Mouse (Mus musculus) T-cell, adult 2 months (primary cell): ENCODE data around the gene Snd1.

Experiments
- DNase-seq: peaks from one replicate; pipeline ENCODE4 v3.0.0; 2022; ENCODE audit warnings: low spot score

The Snd1 gene

DNA sequence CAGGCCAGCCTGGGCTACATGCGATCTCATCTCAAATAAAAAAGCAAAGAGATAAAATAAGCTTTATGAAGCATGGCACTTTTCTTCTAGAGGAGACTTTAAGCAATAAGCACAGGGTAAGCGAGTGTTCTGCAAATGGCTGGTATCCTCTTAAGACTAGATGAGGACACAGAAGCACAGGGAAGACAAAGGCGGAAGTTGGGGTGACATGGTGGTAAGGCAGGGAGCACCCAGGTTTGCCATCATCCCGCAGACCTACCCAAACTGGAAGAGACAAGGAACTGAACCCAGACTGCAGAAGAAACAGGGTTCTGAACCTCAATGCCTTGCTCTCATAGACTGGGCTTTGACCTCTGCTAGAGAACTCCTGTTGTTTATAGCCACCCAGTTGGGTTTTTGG lies 119.8 kb downstream of the Snd1 start:
- no peak for DNase-seq

DNA sequence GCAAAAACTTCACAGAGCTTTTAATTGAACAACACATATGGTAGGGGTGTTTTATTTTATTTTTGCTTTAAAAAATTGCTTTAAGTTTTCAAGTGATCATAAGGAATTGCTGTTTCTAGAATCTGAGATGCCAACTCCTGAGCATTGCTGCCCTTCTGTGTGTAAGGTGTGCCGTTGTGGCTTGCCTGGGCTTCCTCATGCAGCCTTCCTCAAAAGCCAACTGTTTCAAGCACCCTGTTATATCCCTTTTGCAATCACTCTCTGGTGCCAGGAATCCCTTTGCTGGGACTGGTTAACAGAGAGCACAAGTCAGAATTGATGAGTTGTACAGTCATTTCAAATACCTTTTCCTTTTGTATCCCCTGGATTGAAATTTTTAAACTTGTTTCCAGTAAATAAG lies 120.3 kb downstream of the Snd1 start:
- DNase-seq: no peak

DNA sequence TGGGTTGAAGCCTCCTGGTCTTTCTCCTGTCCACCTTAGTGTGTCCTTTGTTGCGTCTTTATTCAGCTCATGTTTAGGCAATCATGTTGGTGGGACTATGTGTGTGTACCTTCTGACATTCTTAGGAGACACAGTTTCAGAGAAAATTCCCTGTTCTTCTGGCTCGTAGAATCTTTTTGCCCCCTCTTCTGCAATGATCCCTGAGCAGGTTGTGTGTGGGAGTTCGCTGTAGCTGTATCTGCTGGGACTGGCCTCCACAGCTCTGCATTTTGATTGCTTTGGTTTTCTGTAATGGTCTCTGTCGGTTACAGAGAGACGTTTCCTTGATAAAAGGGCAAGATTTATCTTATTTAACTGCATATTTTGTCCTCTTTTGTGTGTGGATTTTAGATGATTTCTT lies 122.3 kb downstream of the Snd1 start:
- no peak for DNase-seq

DNA sequence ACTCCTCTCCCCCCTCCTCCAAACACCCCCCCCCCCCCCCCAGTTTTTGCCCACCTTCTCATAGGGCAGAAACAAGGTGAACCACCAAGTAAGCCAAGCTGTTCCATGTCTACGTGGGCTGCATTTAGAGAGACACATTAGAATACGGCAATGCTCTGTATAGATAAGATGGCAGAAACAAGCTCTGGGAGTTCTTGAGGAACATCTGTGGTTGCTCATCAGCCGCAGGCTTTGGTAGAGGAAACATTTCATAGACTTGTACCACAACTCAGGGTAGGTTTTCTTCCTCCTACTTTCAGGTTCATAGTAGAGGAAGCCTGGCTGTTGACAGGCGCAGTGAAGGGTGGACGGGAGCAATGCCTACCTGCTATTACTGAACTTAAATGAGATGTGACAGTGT lies 124.2 kb downstream of the Snd1 start:
- DNase-seq: peak; percentile 12

DNA sequence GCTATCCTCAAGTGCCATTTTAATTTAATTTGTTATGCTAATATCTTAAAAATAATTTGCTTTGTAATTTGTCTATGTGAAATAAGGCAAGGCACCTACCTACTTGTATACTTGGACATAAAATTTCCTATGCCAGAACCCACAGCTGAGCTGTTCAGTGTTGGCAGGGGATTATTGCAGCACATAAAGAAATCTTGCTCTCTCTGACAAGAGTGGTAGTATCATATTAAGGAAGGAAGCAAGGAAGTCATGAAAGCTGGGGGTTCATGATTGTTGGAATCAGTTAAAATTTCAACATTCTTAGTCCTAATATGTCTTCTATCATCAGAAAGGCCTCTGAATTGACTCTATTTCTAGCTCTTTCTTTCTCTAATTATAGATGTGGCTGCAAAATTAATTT lies 125.5 kb downstream of the Snd1 start:
- no peak for DNase-seq

DNA sequence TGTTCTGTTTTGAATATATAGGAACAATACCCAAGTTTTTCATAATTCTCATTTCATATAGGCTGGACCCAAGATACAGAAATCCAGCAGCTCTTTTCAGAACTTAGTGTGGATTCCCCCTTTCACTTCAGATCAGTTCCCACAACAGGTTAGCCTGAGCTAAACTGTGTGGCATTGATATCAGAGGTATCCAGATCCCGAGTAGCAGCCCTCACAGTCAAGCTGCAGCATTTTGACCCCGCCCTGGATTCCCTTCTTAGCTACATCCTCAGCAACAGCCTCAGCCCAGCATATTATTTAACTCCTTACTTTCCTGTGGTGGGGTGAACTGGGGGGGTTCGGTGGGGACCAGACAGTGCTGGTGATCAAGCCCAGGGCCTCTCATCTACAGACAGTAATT lies 128.5 kb downstream of the Snd1 start:
- no peak for DNase-seq

DNA sequence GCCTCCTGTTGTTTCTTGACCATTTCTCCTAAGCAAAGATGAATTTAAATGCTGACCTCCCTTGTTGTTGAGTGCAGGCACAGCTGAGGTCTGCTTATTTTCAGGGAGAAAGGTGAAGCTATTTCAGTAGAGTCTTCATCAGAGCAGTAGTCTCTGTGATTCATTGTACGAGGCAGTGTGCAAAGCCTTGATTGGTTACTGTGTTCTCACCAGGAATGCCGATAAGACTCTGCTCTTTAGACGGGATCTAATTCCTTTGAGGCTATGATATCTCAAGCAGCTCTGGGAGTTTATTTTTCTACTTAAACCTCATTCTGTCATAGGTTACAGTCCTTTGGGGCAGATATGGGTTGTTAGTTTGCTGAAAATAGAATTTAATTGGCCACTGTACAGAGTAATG lies 128.9 kb downstream of the Snd1 start:
- no peak for DNase-seq

DNA sequence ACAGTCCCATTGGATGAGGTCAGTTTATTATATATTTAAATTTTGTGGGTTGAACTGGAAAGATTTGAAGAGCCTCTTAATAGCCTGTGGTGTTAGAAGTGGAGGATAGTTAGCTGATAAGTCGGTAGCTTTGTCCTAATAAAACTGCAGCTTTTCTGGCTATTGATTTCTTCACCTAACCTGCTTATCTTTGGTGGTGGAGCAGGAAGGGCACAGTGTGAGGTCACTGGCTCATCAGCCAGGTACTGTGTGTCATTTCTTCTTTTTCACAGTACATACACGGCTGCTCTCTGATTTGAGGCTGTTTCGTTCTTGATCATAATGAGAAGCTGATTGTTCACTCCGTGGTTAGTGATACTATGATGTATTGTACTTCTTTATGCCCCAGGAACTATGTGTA lies 134.4 kb downstream of the Snd1 start:
- DNase-seq: no peak

DNA sequence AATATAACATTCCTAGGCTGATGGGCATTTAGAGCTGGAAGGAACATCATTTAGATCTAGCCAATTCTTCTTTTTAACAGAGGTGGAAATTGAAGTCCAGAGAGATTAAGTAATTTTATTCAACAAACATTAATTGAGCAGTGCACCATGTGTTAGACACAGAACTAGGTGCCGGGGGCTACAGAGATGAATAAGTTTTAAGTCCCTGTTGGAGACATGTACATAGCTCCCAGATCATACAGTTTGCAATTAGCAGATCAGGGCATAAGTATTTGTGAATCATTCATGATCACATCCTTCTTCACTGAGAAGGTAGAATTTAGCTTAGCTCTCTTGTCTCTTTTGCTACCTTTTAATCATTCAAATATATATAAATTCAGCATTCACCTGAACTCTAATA lies 135.2 kb downstream of the Snd1 start:
- no peak for DNase-seq

DNA sequence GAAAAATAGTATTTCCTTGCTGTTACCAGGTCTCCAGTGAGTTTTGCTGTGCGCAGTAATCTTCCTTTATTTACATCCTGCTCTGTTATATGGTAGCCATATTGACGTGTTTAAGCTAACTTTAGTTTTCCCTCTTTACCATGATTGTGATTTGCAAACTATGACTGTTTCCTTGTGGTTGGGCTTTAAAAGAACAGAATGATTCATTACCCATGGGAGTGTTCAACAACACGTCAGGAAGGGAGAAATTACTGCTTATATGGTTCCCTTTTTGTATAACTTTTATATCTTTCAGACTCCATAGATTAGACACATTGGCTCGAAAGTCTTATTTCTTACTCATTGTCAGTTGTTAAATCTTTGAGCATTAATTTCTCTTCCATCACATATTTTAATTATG lies 138.5 kb downstream of the Snd1 start:
- no peak for DNase-seq

DNA sequence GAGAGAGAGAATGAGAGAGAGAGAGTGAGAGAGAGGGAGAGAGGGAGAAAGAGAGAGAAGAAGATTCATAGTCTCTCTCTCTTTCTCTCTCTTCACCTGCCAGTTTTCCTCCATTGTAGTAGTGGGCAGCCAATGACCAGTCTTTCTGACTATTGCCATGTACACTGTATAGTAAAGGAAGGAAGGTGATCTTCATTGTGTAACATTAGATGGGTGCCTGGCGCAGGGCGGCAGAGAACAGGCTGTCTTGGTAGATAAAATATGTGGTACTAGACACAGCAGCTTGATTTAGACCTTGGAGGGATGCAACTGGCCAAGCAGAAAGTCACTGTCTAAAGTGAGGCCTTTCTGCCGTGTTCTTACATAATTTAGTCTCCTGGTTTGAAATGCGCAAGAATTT lies 139.9 kb downstream of the Snd1 start:
- no peak for DNase-seq

DNA sequence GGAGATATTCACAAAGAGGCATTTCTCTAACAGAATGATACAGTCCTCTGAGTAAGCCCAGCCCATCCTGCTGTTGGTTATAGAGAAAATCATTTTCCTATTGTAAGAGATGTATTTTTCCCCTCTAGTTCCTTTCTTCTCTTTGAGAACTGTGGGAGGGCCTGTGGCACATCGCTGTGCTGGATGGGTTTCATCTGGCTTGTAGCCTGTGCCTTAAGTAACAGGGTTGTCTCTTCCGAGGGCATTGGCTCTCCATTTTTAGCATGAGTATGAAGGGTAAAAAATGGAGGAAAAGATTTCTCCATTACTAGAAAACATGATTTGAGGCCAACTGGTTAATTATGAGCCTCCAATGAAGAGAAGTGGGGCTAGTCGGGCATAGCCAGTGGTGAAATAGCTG lies 140.5 kb downstream of the Snd1 start:
- DNase-seq: no peak

DNA sequence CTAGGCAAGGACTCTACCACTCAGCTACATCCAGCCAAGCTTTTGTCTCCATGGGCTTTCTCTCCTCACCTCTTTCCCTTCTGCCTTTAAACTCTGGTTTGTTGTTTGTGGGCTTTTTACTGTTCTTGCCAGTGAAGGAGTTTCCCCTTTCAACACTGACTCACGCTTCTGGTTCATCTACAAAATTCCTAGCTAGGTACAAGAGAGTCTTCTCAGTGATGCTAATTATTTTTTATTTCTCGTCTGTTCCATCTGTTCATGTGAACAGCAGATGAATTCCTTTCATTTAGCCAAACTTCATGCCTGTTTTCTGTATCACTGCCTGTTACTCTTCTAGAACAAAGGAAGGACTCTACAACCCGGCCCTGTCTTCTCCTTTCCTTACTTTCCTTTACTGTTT lies 141.0 kb downstream of the Snd1 start:
- no peak for DNase-seq

DNA sequence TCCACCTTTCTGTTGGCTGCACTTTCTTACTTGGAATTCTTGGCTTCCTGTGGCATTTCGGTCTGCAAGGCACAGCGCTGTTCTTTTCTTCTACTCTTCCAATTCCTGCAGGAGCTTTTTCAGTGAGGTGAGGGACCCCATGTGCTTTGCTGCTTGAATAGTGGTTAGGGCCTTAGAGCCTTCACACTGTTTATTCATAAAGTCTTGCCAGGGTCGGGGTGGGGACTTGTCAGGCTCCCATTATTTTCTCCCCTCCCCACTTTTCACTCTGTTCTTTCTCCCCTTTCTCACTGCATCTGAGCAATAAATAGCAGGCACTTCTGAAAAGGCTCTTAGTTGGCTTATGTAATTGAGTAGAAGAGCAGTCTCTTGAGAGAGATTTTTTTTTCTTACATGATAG lies 143.4 kb downstream of the Snd1 start:
- no peak for DNase-seq

DNA sequence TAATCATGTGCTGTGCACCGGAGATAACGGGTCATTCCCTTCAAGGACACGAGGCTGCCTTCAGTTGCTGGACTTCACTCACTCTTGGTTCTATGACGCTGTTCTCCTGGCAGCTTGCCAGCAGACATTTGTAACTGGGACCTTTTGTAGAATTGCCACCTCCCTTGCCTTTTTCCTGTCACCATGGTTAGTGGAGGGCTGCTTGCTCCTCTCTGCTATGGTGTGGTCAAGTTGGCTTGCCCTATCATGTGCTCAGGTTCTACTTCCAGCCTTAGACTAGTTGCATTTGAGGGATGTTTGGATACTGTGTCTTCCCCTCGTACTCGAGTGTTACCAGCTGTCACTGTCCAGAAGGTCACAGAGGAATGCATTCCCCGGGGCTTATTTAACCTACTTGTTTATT lies 143.8 kb downstream of the Snd1 start:
- peak; percentile 12 for DNase-seq

DNA sequence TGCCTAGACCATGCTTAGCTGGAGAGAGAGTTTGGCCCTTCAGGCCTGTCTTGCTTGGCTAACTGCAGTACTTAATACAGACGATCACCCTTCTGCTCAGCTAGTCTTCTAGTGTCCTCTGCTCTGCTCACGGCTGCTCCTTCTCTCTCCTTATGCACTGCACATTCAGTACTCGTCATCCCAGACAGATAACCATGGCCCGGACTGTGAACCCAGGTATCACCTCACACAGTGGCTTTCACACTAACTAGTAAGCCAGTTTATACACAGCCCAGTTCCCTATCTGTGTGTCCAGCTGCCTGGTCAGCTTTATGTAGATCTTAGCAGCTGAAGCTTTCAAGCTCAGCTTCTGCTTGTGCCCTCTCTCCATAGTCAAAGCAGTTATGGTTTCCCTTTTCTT lies 146.5 kb downstream of the Snd1 start:
- DNase-seq: no peak

DNA sequence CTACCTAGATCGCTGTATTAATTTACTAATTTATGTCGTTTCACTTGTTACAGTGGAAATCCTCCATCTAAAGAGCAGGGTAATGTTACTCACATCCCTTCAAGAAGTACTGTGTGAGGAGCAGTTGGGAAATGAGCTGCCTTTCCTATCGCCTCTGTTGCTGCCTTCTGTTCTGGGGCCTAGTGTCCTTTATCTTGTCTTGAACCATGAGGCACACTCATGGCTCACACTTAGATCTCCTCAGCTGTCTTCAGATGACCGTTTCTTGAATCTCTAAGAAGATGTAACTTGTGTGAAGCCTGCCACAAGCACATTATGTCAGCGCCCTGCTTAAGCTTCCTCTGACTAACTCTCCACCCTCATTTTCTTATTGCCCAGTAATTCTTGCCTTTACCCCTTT lies 147.0 kb downstream of the Snd1 start:
- DNase-seq: no peak

DNA sequence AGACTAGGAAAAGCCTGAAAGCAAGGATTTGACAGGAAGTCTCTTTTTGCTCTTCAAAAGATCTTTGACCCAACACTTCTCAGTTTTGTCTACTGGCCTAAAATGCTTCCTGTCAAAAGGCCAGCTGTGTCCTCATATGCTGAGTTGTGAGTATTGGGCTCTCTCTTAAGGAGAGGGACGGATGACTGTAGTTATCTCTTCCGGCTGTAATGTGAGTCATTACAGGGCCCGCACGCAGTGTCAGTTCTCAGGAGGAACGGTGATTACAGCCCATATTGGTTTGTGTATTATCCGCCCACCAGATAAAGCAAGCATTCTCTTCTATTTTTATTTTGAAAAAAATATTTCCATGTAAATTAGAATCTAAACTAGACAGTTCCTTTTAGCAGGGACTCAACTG lies 147.6 kb downstream of the Snd1 start:
- DNase-seq: no peak

DNA sequence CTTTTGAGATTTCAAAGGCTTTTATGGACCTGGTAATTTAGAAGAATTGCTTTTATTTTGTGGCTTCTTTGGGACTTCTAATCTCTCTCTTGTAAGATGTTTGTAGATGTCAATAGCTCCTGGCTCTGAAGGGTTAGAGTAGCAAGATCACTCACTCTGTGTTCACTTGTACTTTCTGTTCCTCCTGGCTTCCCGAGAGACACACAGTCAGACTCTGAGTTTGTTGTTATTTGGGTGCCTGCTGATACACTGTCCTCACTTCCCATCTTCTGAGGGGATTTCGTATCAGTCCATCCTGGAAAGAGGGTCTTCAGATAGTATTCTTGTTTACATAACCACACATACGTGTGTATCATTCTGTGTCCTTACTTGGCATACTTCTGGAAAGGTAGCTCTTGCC lies 148.0 kb downstream of the Snd1 start:
- DNase-seq: no peak

DNA sequence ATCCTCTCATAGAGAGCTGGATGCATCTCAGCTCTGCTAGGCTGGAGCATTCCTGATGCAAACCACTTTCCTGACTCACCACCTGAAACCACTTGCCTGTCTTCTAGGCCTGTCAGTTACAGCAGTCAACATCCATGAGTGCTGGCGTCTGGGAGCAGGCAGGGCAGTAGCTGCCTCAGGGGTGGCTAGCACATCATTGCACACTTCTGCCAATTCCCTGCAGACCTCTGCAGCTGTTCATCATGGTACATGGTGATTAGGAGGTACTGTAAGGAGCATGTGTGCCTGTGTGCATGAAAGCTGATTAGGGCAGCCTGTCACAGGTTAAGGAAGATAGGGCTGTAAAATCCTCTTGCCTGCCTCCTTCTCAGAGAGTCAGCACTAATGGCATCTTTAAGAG lies 153.5 kb downstream of the Snd1 start:
- DNase-seq: no peak

DNA sequence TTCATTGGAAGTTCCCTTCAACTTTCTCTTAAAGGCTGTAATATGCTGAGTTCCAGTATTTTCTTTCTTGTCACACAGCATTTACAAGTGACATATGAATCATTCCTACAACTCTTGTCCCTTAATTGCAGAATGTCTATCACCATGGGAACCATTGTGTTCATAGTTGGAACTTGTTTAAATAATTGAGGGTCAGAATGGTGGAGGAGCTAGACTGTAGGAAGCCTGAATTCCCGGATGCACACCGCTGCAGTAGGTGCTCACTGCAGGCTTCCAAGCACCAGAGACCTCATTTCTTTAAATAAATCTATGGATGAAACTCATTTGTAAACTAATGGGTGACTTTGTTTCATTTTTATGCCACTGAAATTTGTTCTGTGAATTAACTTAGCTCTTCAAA lies 154.9 kb downstream of the Snd1 start:
- no peak for DNase-seq

DNA sequence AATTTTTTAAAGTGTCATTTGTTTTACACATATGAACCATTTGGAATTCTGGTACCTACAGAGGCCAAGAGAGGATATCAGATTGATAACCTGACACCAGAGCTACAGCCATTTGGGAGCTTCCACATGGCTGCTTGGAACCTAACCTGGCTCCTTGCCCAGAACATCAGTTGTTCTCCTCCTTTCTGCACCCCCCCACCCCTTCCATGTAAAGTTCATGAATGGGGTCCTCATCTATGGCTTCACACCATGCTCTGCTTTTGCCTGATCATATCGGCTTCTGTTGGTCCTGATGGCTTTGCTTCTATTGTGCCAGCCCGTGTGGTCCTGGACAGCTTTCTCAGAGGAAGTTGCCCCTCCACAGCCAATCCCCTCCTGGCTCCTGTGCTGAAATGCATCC lies 156.0 kb downstream of the Snd1 start:
- no peak for DNase-seq

DNA sequence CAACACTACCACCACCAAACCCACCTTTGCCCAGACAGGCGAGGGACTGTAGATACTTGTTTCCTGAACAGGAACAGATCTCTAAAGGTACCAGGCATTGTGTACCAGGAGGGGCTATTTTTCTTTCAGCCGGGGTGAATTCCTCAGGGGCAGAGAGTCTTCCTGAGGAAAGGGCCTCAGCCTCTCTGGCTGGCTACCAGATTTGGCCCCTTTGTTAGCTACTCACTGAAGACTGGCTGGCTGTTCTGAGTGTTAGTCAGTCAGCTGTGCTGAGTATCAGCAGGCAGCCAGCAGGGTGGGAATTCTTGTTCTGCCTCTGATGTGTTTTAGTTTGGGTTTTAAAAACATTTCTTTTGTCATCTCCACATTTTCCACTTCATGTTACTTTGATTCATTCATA lies 158.2 kb downstream of the Snd1 start:
- no peak for DNase-seq

DNA sequence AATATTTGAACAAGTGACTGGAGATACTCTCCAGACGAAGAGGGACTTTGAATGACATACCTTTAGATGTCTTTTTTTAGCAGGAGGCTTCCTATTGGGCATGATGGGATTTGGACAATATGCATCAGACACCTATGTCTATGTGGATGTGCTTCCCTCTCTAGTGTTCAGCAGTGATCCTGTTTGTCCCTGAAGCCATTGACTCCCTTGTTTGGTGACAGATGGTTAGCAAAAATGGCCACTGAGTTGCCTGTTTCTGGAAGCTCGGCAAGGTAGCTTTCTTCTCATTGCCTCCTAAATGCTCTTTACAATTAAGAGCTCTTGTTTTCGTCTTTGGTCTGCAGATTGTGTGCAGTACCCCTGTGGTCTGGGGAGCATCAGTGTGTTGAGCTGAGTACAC lies 158.7 kb downstream of the Snd1 start:
- DNase-seq: no peak

DNA sequence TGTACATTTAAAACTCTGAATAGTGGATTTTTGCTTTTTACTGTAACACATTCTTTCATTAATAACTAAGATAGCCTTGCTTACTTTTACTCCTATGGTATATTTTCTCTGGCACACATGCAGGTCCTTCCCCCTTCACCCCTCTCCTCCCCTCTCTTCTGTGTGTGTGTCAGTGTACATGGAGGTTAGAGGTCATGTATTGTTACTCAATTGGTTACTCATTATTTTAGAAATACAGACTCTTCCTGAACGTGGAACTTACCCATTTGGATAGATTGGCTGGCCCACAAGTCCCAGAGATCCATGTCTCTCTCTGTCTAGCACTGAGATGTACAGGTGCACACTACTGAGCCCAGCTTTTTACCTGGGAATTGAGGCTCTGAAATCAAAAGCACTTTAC lies 160.2 kb downstream of the Snd1 start:
- no peak for DNase-seq
